Mouse (Mus musculus): ENCODE measurements around the gene Gm20422.

The Gm20422 gene

GRCm38 (mm10) chr8:69774503-69775148, at the start of gene Gm20422:
Gene Gm20422, minus strand, starts transcription at chr8:69774886.
- DNase-seq (ENCODE audit: low read depth, low spot score): peak; percentile 97

GRCm38 (mm10) chr8:69822386-69823191, 47.9 kb upstream of the Gm20422 start, which contains the start of gene Lpar2:
Gene Lpar2, plus strand, starts transcription at chr8:69822429.
- DNase-seq (ENCODE audit: low read depth, low spot score): peak; percentile 76

- DNase-seq (ENCODE audit: low read depth, low spot score): peak; percentile 68
Measured at GRCm38 (mm10) chr8:69821971-69822385, 47.3 kb upstream of the Gm20422 start.

- DNase-seq (ENCODE audit: low read depth, low spot score): no peak
Measured at GRCm38 (mm10) chr8:69820466-69820865, 45.8 kb upstream of the Gm20422 start.

- DNase-seq (ENCODE audit: low read depth, low spot score): no peak
Measured at GRCm38 (mm10) chr8:69815396-69815795, 40.7 kb upstream of the Gm20422 start.

GRCm38 (mm10) chr8:69814881-69815280, 40.2 kb upstream of the Gm20422 start:
- DNase-seq (ENCODE audit: low read depth, low spot score): no peak

GRCm38 (mm10) chr8:69809820-69810219, 35.1 kb upstream of the Gm20422 start:
- DNase-seq (ENCODE audit: low read depth, low spot score): no peak

GRCm38 (mm10) chr8:69808864-69809403, 34.2 kb upstream of the Gm20422 start:
- DNase-seq (ENCODE audit: low read depth, low spot score): peak; percentile 41

- peak; percentile 71 for DNase-seq (ENCODE audit: low read depth, low spot score)
Measured at GRCm38 (mm10) chr8:69808094-69808863, 33.6 kb upstream of the Gm20422 start, which contains the start of gene Gmip. Gene Gmip, plus strand, starts transcription at chr8:69808679.

GRCm38 (mm10) chr8:69807236-69807635, 32.5 kb upstream of the Gm20422 start:
- no peak for DNase-seq (ENCODE audit: low read depth, low spot score)

- no peak for DNase-seq (ENCODE audit: low read depth, low spot score)
Measured at GRCm38 (mm10) chr8:69805491-69805890, 30.8 kb upstream of the Gm20422 start.

- DNase-seq (ENCODE audit: low read depth, low spot score): no peak
Measured at GRCm38 (mm10) chr8:69805086-69805485, 30.4 kb upstream of the Gm20422 start.

GRCm38 (mm10) chr8:69804537-69804936, 29.9 kb upstream of the Gm20422 start:
- DNase-seq (ENCODE audit: low read depth, low spot score): no peak

- no peak for DNase-seq (ENCODE audit: low read depth, low spot score)
Measured at GRCm38 (mm10) chr8:69803366-69803765, 28.7 kb upstream of the Gm20422 start.

GRCm38 (mm10) chr8:69802216-69802615, 27.5 kb upstream of the Gm20422 start:
- DNase-seq (ENCODE audit: low read depth, low spot score): no peak

- no peak for DNase-seq (ENCODE audit: low read depth, low spot score)
Measured at GRCm38 (mm10) chr8:69801796-69802195, 27.1 kb upstream of the Gm20422 start.

- no peak for DNase-seq (ENCODE audit: low read depth, low spot score)
Measured at GRCm38 (mm10) chr8:69799946-69800345, 25.3 kb upstream of the Gm20422 start.

- DNase-seq (ENCODE audit: low read depth, low spot score): no peak
Measured at GRCm38 (mm10) chr8:69799261-69799660, 24.6 kb upstream of the Gm20422 start.

GRCm38 (mm10) chr8:69797661-69798060, 23.0 kb upstream of the Gm20422 start:
- DNase-seq (ENCODE audit: low read depth, low spot score): no peak

- no peak for DNase-seq (ENCODE audit: low read depth, low spot score)
Measured at GRCm38 (mm10) chr8:69796721-69797345, 22.1 kb upstream of the Gm20422 start.

GRCm38 (mm10) chr8:69794901-69795300, 20.2 kb upstream of the Gm20422 start:
- no peak for DNase-seq (ENCODE audit: low read depth, low spot score)
